Mouse (Mus musculus): ENCODE measurements at regions not wholly inside any gene's neighbourhood (a gene's known extent, or its start where the extent isn't known, plus 50 kb on each side); places are given as distances from the start of the nearest gene placed in this dataset.

- Histone ChIP-seq H3K4me3 (no peak overlapping the region), H3ac (ENCODE audit: control insufficient read depth, insufficient read length) (no peak overlapping the region), H3K79me2 (ENCODE audit: control insufficient read depth, insufficient read depth) (no peaks in the 10 kb centered on the region), H3K27me3 (ENCODE audit: control insufficient read depth, insufficient read depth, insufficient read length) (no peaks in the 10 kb centered on the region), H3K36me3 (ENCODE audit: control insufficient read depth, insufficient read depth) (no peaks in the 10 kb centered on the region), H3K4me2 (ENCODE audit: low read depth) (no peak overlapping the region)
- no peak for TF ChIP-seq USF1 (IDR thresholded peaks at IDR 0.05; ENCODE audit: low read depth)
- no peak for TF ChIP-seq E2F4 (IDR thresholded peaks at IDR 0.05; ENCODE audit: insufficient read depth)
- TF ChIP-seq SRF (IDR thresholded peaks at IDR 0.05; ENCODE audit: control insufficient read depth, insufficient read length, low read depth) = no peak
- no peak for TF ChIP-seq POLR2AphosphoS2 (IDR thresholded peaks at IDR 0.05; ENCODE audit: insufficient read length, low read depth)
- no peak for TF ChIP-seq CEBPB (IDR thresholded peaks at IDR 0.05; ENCODE audit: insufficient read depth, poor library complexity, severe bottlenecking)
- no peak for TF ChIP-seq MYOG (IDR thresholded peaks at IDR 0.05; ENCODE audit: control insufficient read depth in 1 of 3, insufficient read depth in 1 of 3, insufficient read length in 2 of 3, low read depth in 2 of 3)
- no peak for TF ChIP-seq MAX (IDR thresholded peaks at IDR 0.05; ENCODE audit: low read depth)
- TF ChIP-seq REST (IDR thresholded peaks at IDR 0.05; ENCODE audit: insufficient read depth, insufficient read length) = no peak
These were observed 58.7 kb upstream of the Adpgk start for GRCm38 (mm10) chr9:59232682-59233081.

GRCm38 (mm10) chr9:59231947-59232346, 59.4 kb upstream of the Adpgk start:
- Histone ChIP-seq H3K4me2 (ENCODE audit: low read depth) (no peak overlapping the region), H3K4me3 (no peak overlapping the region), H3K79me2 (ENCODE audit: control insufficient read depth, insufficient read depth) (no peaks in the 10 kb centered on the region), H3K36me3 (ENCODE audit: control insufficient read depth, insufficient read depth) (no peaks in the 10 kb centered on the region), H3K27me3 (ENCODE audit: control insufficient read depth, insufficient read depth, insufficient read length) (no peaks in the 10 kb centered on the region), H3ac (ENCODE audit: control insufficient read depth, insufficient read length) (no peak overlapping the region)
- TF ChIP-seq USF1 (IDR thresholded peaks at IDR 0.05; ENCODE audit: low read depth) (no peak), REST (IDR thresholded peaks at IDR 0.05; ENCODE audit: insufficient read depth, insufficient read length) (no peak), MAX (IDR thresholded peaks at IDR 0.05; ENCODE audit: low read depth) (no peak), CEBPB (IDR thresholded peaks at IDR 0.05; ENCODE audit: insufficient read depth, poor library complexity, severe bottlenecking) (no peak), SRF (IDR thresholded peaks at IDR 0.05; ENCODE audit: control insufficient read depth, insufficient read length, low read depth) (no peak), TCF3 (IDR thresholded peaks at IDR 0.05; ENCODE audit: insufficient read length, low read depth) (no peak), E2F4 (IDR thresholded peaks at IDR 0.05; ENCODE audit: insufficient read depth) (no peak), TCF12 (IDR thresholded peaks at IDR 0.05; ENCODE audit: insufficient read depth, poor library complexity, severe bottlenecking) (no peak), POLR2A (IDR thresholded peaks at IDR 0.05; ENCODE audit: insufficient read length, low read depth) (no peak), POLR2AphosphoS2 (IDR thresholded peaks at IDR 0.05; ENCODE audit: insufficient read length, low read depth) (no peak), MYOD1 (IDR thresholded peaks at IDR 0.05; ENCODE audit: control insufficient read depth in 1 of 3, insufficient read length in 2 of 3, low read depth in 2 of 3) (no peak), MYOG (IDR thresholded peaks at IDR 0.05; ENCODE audit: control insufficient read depth in 1 of 3, insufficient read depth in 1 of 3, insufficient read length in 2 of 3, low read depth in 2 of 3) (no peak)

- TF ChIP-seq POLR2AphosphoS2 (IDR thresholded peaks at IDR 0.05; ENCODE audit: insufficient read length, low read depth) = no peak
- TF ChIP-seq MYOG (IDR thresholded peaks at IDR 0.05; ENCODE audit: control insufficient read depth in 1 of 3, insufficient read depth in 1 of 3, insufficient read length in 2 of 3, low read depth in 2 of 3) = no peak
- Histone ChIP-seq H3K4me3 (no peak overlapping the region), H3K4me2 (ENCODE audit: low read depth) (no peak overlapping the region), H3K79me2 (ENCODE audit: control insufficient read depth, insufficient read depth) (no peaks in the 10 kb centered on the region), H3K27me3 (ENCODE audit: control insufficient read depth, insufficient read depth, insufficient read length) (no peaks in the 10 kb centered on the region), H3ac (ENCODE audit: control insufficient read depth, insufficient read length) (no peak overlapping the region), H3K36me3 (ENCODE audit: control insufficient read depth, insufficient read depth) (no peaks in the 10 kb centered on the region)
These were observed 60.2 kb upstream of the Adpgk start for GRCm38 (mm10) chr9:59231186-59231585.

- TF ChIP-seq REST (IDR thresholded peaks at IDR 0.05; ENCODE audit: insufficient read depth, insufficient read length) (no peak), SRF (IDR thresholded peaks at IDR 0.05; ENCODE audit: control insufficient read depth, insufficient read length, low read depth) (no peak), E2F4 (IDR thresholded peaks at IDR 0.05; ENCODE audit: insufficient read depth) (no peak), TCF12 (IDR thresholded peaks at IDR 0.05; ENCODE audit: insufficient read depth, poor library complexity, severe bottlenecking) (no peak), MYOG (IDR thresholded peaks at IDR 0.05; ENCODE audit: control insufficient read depth in 1 of 3, insufficient read depth in 1 of 3, insufficient read length in 2 of 3, low read depth in 2 of 3) (no peak), CEBPB (IDR thresholded peaks at IDR 0.05; ENCODE audit: insufficient read depth, poor library complexity, severe bottlenecking) (no peak), MAX (IDR thresholded peaks at IDR 0.05; ENCODE audit: low read depth) (no peak), MYOD1 (IDR thresholded peaks at IDR 0.05; ENCODE audit: control insufficient read depth in 1 of 3, insufficient read length in 2 of 3, low read depth in 2 of 3) (no peak), POLR2AphosphoS2 (IDR thresholded peaks at IDR 0.05; ENCODE audit: insufficient read length, low read depth) (no peak), TCF3 (IDR thresholded peaks at IDR 0.05; ENCODE audit: insufficient read length, low read depth) (no peak), POLR2A (IDR thresholded peaks at IDR 0.05; ENCODE audit: insufficient read length, low read depth) (no peak), USF1 (IDR thresholded peaks at IDR 0.05; ENCODE audit: low read depth) (no peak)
- H3ac ChIP-seq (ENCODE audit: control insufficient read depth, insufficient read length) = no peak overlapping the region
- H3K27me3 ChIP-seq (ENCODE audit: control insufficient read depth, insufficient read depth, insufficient read length) = no peaks in the 10 kb centered on the region
- H3K4me3 ChIP-seq = no peak overlapping the region
- H3K36me3 ChIP-seq (ENCODE audit: control insufficient read depth, insufficient read depth) = no peaks in the 10 kb centered on the region
- no peaks in the 10 kb centered on the region for H3K79me2 ChIP-seq (ENCODE audit: control insufficient read depth, insufficient read depth)
- H3K4me2 ChIP-seq (ENCODE audit: low read depth) = no peak overlapping the region
These were observed 61.2 kb upstream of the Adpgk start for GRCm38 (mm10) chr9:59230161-59230560.

- Histone ChIP-seq H3K36me3 (ENCODE audit: control insufficient read depth, insufficient read depth) (no peaks in the 10 kb centered on the region), H3K4me3 (no peak overlapping the region), H3ac (ENCODE audit: control insufficient read depth, insufficient read length) (no peak overlapping the region), H3K27me3 (ENCODE audit: control insufficient read depth, insufficient read depth, insufficient read length) (no peaks in the 10 kb centered on the region), H3K4me2 (ENCODE audit: low read depth) (no peak overlapping the region), H3K79me2 (ENCODE audit: control insufficient read depth, insufficient read depth) (no peaks in the 10 kb centered on the region)
- peak; percentile 54 to 76 (median 62) for TF ChIP-seq MYOG (IDR thresholded peaks at IDR 0.05; ENCODE audit: control insufficient read depth in 1 of 3, insufficient read depth in 1 of 3, insufficient read length in 2 of 3, low read depth in 2 of 3)
- no peak for TF ChIP-seq E2F4 (IDR thresholded peaks at IDR 0.05; ENCODE audit: insufficient read depth)
- peak in 1 of 3 experiments; percentile 78 for TF ChIP-seq MYOD1 (IDR thresholded peaks at IDR 0.05; ENCODE audit: control insufficient read depth in 1 of 3, insufficient read length in 2 of 3, low read depth in 2 of 3)
- no peak for TF ChIP-seq CEBPB (IDR thresholded peaks at IDR 0.05; ENCODE audit: insufficient read depth, poor library complexity, severe bottlenecking)
- TF ChIP-seq USF1 (IDR thresholded peaks at IDR 0.05; ENCODE audit: low read depth) = no peak
- TF ChIP-seq TCF3 (IDR thresholded peaks at IDR 0.05; ENCODE audit: insufficient read length, low read depth) = peak; percentile 3
These were observed 63.4 kb upstream of the Adpgk start for GRCm38 (mm10) chr9:59227948-59228347.

Data from myocyte (in vitro differentiated cells).